Mouse (Mus musculus) layer of hippocampus, postnatal 36 days (tissue): ENCODE measurements around the gene Elp4. TPM values are rescaled to one million over a fixed set of nuclear protein-coding genes. Genes with fewer than 3 reads are reported as not detected.

Experiments
- DNase-seq, 2 experiments: peaks; one replicate each; pipeline ENCODE4 v3.0.0; 2022
- total RNA-seq, 2 experiments: library from RNA; stranded (reverse); gene quantifications; 2 replicates each; pipeline ENCODE4 v1.2.3; 2021

Gene Elp4
- total RNA-seq, 2 experiments from 2014 or later = 16.1 to 19.4 TPM

DNA sequence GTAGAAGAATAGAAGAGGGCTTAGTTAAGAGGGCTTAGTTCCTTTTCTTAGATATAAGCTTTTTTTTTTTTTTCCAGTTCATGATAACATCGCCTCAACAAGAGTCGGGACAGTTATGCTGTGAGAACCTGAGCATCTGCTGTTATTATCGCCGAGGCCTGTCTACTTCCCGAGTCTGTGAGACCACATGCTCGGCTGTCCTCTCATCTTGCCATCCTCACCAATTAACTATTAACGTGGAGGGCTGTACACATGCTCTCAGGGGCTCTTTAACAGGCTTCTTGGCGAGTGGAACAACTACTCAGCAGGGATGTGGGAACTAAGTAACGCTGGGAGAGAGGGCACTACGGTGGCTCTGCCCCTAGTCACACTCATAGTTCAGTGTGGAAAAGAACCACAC lies 99.9 kb downstream of the Elp4 start:
- no peak for DNase-seq

DNA sequence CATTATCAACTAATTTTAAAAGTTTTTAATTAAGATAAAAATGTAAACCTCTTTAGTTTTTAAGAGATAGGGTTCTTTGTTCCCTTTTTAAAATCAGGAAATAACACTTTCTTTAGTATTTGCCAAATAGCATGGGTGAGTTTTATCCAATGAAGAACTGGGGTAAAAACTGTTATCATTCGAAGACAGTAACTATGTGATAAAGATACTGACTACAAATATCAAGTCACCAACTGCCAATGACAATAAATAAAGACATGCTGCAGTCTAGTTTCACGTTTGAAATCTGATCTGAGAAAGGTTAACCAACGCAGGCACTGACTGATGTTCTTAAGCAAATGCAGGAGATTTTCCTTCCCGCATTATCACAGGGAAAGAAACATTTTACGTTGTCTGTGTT lies 100.9 kb downstream of the Elp4 start:
- no peak for DNase-seq

DNA sequence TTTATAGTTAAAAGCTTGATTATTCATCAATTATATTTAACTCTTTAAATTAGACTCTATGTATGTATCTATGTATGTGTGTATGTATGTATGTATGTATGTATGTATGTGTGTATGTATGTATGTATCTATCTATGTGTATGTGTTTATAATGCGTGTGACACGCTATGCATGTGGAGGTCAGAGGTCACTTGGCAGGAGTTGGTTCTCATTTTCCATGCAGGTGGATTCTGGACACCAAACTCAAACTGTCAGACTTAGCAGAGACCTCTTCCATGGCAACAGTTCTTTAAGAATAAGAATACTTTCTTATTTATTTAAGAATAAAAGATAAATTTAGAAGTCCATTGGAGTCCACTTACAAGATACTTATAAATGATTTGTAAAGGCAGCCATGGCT lies 101.5 kb downstream of the Elp4 start:
- no peak for DNase-seq

DNA sequence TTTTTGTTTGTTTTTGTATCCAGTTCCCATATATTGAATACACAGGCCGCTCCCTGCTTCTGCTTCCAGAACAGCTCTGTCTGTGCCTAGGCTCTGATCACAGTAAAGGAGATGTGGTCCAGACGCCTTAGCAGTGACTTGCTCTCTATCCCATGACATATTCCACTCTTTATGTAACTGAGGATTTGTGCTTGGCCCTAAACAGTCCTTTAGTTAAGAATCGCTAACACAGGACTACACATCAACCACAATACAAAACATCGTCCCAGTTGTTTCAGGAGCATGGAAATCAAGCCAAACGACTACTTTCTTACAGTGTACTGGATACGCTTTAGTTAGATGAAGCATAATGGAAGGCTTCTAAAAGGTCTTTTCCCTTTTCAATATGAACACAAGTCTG lies 102.8 kb downstream of the Elp4 start:
- DNase-seq = no peak

DNA sequence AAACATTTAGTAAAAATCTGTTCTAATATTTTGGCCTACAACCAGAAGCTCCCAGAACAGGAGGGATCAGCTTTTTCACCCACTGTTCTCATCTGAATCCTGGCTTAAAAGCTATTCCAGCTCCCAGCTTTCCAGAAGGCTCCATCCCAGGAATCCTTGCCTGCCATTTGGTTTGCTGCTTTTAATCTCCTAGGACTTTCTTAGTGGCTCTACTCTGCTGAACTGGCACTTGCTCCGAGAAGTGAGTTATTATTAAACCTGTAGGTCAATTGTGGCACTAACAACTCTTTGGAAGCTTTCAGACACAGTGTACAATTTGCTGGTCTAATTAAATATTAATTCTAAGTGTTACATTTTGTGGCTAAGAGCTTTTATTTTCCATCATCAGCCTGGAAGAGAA lies 103.7 kb downstream of the Elp4 start:
- peak in 1 of 2 experiments; percentile 14 for DNase-seq

DNA sequence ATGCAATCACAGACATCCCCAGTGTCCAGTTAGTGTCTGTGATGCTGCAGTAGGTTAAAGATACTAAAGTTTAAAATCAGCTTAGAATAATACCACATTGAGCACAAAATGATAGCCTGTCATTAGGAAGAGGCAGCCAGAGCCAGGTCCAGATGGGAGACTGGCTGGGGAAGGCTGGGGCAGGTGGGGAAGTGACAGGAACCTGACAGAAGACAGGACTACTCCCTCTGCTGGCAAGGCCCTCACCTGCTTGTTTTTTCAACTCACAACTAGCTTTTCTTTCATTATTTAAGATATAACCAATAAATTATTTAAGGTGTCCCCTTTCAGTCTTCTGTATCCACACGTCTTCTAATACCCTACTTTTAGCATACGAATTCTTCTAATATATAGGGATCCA lies 104.5 kb downstream of the Elp4 start:
- DNase-seq = no peak

DNA sequence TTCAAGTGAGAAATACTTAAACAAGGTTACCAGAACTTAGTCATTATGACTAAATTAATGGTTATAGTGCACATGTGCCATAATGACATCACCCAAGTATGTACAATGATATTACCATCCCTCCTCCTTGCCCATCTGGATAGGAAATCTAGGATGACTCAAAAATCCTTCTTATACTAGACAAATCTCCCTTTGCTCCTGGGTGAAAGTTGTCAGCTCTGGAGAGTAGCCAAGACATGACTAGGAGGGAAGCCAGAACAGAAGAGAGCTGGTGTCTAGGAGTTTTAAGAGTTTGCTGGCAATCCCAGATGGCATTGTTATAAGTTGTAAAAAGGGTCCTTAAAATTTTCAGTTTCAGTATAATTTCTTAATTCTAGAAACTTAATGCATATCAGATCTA lies 106.5 kb downstream of the Elp4 start:
- DNase-seq = no peak

DNA sequence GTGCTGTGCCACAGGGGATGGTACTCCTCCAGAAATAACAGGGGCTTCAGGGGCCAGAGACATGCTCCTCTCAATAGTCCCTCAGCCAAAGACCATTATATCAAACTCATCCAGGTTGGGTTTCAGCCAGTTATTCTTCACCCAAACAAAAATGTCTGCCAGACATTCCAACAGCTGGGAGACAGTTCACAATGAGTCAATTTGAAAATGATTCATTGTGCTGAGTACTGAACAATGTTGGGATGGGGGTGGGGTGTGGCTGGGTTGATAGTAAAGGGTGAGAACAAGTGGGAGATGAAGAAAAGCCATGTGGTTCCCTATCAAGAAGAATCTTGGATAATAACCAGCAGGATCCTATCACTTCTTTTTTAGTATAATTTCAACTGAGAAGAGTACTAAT lies 108.3 kb downstream of the Elp4 start:
- DNase-seq = no peak

DNA sequence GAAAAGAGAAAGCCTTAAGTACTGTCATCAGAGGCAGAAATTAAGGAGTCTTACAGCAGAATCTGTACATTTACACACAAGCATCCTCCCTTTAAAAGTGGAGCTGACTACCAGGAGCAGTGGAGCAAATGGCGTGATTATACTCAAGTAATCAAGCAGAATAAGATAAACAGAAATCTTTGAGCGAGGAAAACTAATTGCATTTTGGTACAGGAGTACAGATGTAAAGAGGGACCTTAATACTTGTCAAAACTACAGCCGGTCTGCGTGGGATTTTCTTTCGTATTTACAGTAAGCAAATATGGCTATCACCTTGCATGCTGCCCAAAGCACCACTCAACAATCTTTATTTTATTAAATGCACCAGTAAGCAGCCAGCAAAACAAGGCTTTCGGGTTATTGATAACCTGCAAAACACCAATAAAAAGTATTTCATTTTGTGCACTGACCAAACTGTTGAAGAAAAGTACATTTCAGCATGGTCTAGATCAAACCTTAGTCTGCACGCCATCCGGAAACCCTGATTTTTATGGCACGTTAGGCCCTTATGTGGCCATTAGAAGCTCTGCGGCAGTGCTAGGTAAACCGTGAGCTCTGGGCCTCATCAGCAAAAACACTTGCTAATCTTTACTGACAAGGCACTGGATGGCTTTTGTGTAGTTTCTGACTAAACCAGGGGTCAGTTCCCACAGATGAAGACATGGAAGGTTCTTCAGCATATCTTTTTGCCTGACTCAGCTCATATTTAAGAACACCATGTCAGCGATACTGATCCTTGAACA lies 111.8 kb downstream of the Elp4 start:
- DNase-seq = no peak

DNA sequence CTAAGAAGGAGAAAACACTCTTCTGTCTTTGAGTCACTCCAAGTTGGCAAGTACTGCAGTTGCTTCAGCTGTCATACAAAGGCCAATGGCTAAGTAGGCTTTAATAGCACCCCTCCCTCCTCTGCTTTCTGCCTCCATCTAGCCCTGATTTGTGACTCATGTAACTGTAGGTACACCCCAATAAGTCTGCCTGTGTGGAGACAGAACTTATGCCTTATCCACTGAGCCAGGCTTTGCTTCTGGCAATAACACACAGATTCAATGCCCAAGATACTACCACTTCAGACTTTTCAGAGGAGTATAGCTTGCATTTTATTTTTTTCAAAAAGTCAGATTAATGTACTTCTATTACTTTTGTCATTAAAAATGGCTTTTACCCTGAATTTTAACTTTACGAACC lies 114.4 kb downstream of the Elp4 start:
- DNase-seq = no peak

DNA sequence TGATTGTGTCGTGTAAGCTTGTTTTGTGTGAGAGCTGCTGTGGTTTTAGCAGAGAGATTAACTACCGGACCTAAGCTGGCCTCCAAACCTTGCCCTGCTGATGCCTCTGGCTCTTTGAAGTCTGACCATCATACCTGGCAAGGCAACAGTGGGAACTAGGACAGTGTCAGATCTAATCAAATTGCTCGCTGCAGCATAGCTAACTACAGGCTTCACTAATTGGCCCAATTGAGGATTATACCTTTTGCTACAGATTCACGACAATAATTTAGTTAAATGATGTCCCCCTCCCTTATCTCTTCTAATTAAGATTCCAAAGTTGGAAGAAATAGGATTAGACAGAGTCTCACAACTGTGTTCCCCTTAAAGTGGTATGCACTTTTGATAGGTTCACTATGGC lies 116.6 kb downstream of the Elp4 start:
- no peak for DNase-seq

DNA sequence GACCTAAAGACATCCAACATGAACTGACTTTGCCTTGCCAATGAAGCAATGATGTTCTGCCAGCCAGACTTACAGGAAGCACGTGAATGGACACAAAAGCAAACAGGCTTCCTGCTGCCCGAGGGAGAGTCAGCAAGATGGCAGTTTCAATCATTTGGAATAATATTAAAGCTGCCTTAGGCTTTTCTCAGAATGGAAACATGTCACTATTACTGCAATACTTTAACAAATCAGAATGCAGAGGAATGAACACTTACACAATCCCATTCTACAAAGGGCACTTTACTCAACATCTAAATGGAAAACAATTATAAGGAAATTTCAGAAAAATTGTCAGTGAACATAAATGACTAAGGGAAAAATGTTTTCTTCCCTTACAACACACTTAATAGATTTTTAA lies 117.4 kb downstream of the Elp4 start:
- no peak for DNase-seq

DNA sequence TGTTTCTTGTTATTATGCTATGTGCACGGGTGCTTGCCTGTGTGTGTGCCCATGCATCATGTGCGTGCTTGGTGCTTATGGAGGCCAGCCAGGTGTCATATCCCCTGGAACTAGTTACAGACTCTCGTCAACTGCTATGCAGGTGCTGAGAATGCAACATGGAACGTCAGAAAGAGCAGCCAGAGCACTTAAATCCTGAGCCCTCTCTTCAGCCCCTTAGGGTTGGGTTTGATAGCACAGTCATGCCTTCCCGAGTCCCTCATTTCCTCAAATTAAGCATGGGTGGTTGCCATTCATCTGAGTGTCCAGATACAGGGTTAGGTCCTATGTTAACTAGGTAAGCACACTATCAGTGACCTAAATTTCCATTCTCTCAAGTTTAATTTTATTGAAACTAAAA lies 121.5 kb downstream of the Elp4 start:
- no peak for DNase-seq

DNA sequence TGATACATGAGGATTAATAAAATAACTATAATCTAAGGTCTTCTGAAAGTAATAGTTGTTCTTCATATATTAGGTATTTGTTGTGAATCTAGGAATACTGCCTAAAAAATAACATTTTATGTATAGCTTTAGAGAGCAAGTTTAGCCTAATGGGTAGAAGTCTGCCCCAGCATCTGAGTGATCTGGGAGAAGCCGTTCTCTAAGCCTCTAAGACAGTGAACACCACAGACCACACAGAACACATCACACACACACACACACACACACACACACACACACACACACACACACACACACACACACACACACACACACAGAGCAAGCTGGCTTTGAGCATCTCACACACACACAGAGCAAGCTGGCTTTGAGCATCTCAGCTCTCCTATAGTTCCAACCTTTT lies 123.6 kb downstream of the Elp4 start:
- no peak for DNase-seq

DNA sequence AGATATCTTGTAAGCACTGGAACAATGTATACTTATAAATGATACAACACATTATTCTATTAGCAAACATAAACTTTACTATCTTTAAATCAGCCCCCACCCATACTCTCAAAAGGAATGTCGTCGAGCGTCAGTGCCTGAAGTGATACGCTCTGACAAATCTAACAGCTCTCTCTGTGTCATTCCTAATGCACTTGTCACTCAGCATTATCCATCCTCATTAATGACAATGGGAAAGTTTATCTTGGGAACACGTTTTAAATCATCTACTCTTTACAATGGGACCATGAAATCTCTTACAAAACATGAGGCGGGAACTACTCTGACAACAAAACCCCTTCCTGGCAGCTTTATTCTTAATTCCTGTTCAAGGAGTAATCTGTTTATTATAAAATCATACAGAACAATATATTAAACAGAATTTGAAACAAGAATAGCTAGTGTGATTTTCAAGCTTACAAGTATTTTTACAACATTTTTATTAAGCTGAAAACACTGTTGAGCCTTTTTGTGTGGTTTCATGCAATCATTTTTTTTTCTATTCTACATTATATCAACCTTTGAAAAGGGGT lies 125.0 kb downstream of the Elp4 start:
- DNase-seq = no peak

DNA sequence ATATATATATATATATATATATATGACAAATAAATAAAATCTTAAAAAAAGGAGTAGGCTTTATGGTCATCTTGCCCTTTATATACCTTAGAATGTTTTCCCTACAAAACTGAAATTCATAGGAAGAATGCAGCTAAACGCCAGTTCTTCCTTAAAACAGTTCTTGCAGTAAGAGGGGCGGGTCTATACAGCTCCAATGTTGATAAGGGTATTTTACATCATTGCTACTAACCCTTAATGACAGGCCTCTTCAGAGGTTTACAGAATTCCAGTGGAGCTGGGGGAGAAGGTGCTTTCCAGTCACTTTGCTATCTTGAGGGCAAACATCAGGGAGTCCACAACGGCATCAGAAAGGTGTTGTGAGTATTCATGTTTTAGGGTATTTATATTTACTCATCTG lies 133.1 kb downstream of the Elp4 start:
- no peak for DNase-seq

DNA sequence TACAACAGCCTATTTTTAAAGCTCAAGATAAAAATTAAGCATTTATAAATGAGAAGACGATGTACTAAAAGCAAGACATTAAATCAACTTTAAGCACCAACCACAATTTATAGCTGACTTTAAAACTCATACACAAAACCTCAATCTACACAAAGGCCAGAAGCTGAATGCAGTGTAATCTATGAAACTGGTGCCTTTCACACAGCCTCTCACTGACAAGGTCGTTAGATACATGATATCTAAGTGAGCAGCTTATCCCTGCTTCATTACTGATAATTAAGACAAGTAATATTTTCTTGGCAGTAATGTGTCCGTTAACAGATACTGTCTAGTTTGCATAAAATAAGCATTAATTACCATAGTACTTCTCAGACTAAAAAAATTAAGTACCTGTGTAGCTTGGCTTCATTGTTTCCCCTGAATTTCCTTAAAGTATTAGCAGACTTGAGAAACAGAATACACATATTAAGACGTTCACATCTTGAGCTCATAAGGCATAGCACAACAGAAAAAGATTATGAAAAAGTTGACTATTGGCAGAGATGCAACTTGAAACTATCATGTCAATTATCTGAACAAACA lies 134.5 kb downstream of the Elp4 start:
- no peak for DNase-seq

DNA sequence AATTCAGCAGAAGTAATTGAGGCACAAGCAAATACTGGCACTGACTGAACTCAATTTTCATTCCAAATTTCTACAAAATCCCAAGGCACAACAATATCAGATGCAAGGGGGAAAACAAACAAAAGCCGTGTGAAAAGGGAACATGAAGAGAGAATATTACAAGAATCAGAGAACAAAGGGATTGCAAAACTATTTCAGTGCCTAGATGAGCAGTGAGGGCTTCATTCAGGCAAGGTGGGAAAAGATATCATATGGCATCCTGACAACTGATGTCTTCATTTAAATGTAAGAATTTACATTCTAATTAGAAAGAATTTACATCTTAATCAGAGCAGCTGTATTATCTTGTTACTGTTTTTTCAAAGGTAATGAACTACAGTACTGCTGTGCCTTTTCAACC lies 150.9 kb downstream of the Elp4 start:
- no peak for DNase-seq

DNA sequence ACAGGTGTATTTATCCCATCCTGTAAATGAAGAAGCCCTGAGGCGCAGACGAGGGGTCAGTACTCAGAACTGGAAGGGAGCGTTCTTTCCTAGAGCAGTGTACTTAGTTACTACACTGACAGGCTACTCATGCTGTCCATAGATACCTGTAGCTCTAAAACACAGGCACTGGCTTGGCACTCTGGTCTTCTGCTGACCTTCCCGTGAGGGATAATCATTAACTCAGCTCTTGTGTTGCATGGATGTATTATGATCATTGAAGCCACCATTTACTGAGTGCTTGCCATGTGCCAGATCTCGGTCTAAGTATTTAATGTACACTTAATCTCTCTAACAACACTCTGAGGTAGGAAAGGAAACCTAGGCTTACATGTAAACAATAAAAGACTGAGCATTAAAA lies 155.3 kb downstream of the Elp4 start:
- DNase-seq = no peak

DNA sequence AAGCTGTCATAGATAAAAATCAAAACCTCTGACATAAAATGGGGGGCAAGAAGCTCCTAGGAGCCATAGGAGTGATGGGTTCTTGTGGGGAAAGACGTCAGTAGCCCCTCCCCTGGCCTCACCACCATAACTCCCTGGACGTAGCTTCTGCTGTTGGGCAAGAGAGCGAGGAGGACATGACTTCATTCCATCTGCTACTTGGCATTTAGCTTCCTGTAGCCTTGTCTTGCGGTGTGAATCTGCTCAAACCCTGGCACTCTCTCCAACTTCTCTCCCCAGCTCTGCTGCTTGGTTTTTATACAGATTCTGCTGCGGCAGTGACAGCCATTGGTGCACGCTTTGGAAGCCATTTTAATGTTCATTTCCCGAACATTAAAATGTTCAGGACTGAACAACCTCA lies 157.5 kb downstream of the Elp4 start:
- no peak for DNase-seq

DNA sequence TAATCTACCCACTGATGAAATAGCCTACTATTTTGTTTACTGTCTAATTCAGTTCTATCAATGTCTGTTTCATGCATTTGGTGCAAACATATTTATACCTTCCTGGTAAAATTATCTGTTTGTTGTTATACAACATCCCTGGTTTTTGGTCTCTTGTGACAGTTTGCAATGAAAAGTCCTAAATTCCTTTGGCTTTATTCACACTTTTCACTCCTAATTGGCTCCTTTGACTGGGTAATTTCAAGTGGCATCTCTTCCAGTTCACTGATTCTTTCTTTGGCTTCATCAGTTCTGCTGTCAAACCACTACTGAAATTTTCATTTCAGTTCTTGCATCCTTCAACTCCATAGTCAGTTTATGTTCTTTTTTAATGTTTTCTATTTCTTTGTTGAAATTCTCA lies 168.2 kb downstream of the Elp4 start:
- no peak for DNase-seq

DNA sequence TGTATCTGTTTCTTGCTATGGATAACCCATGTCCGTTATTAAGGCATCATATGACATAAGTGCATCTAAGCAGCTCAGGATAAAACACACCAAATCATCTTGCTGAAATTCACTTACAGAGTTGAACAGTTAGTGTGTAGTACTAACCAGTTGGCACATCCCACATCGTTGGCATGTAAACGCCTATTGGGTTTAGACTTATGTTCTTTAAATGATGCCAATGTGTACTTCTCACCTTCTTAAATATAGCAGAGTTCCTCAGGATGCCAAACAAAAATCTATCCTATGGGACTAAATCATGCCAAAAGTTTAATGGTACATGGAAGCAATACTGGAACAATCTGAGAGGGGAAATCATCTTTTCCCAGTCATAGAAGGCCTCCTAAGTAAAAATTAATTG lies 173.7 kb downstream of the Elp4 start:
- no peak for DNase-seq

DNA sequence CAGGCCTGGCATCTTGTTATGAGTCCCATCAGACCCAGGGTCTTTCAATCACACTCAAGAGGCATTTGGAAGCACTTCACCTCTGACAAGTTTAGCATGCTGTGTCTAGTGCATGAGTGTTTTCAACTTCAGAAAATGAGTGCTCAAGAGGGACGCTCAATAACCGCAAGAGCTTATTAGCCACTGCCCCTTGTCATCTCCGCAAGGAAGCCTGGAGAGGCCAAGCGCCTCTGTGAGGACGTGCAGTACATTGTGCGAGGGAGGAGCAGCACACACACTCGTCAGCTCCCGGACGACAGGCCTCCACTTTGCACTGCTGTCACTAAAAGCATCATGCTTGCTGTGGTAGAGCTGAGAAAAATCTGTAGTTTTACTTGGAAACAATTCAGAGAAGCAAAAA lies 177.7 kb downstream of the Elp4 start:
- DNase-seq = no peak

DNA sequence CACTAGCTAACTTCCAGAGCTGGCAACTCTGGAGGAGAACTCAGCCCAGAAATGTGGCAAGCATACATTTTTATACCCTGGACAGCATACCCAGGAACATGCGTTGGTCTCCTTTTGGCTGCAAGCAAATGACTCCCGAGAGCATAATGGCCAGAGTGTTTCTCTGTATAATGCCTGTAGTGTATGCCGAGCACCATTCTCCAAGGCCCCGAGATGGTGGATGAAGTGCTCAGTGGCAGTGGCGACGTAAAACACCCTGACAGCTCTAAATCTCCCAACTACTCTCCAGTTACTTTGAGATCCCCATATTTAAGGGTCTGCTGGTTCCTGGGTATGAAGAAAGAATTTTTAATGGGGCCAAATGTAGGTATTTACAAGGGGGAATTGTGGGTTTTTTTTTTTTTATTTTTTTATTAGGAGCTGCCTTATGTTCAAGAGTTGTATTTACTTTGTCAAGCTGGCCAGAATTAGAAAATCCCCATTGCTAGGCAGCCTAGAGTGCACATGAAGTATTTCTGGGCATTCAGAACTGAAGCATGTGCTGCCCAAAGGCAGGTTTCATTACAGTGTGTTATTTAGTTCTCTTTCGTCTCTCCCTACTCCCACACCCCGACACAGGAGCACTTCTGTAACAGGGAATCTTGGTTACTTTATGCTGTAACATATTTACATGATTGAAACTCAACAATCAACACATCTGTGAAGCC lies 188.8 kb downstream of the Elp4 start:
- DNase-seq = peak in 1 of 2 experiments; percentile 10
